Mouse (Mus musculus) ES-Bruce4 (cell line): ENCODE data around the gene Nucks1.

Experiments
- CTCF ChIP-seq: IDR thresholded peaks from one replicate; pipeline ENCODE4 v1.8.1; 2011; ENCODE audit warnings: low read depth, low read length
- POLR2A ChIP-seq: IDR thresholded peaks from one replicate; pipeline ENCODE4 v1.8.1; 2011; ENCODE audit warnings: low read length; ENCODE audit not compliant: insufficient read depth

DNA sequence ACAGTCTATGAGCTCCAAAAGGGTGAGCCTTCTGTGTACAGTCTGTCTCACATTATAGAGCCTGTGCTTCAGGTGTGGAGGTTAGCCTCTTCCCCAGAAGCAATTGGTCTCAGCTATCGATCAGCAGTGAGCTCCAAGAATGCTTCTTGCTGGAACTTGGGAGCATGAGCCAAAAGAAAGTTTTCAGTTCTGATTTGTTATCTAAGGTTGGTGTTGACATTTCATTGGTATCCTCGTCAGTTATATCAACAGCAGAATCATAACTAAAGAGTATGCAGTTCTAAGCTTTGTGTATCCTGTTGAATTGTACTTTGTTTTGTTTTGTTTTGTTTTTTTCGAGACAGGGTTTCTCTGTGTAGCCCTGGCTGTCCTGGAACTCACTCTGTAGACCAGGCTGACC lies 11.8 kb downstream of the Nucks1 start:
- TF ChIP-seq CTCF: no peak
- no peak for TF ChIP-seq POLR2A
